Mouse (Mus musculus) heart, embryonic 14.5 days (tissue): ENCODE measurements around the gene Nr2c2. TPM values are rescaled to one million over a fixed set of nuclear protein-coding genes. Genes with fewer than 3 reads are reported as not detected.

ENCODE experiments used
- ATAC-seq: fragments of 200-750 bp; cut with Nextera tagmentation; 2 replicates; pipeline ENCODE4 v1.8.0; 2017; ENCODE audit warnings: low read depth, moderate TSS enrichment; ENCODE audit not compliant: insufficient number of reproducible peaks, insufficient read depth, low FRiP score
- H3K27ac ChIP-seq, 2 experiments: fragments of 200-500 bp in 1 of 2; fragments of 300-500 bp in 1 of 2; sonication (generic) in 1 of 2; replicated peaks in 1 of 2; 2 replicates each; pipeline ENCODE4 v1.5.1; 2012 to 2014; ENCODE audit warnings: low read depth in 2 of 2, low read length in 2 of 2, control low read depth in 1 of 2, mild to moderate bottlenecking in 1 of 2, mixed read lengths in 1 of 2; ENCODE audit not compliant: control insufficient read depth in 1 of 2, insufficient read depth in 1 of 2
- H3K27me3 ChIP-seq: fragments of 300-500 bp; sonication (generic); 2 replicates; pipeline ENCODE4 v1.6.1; 2014; ENCODE audit warnings: mild to moderate bottlenecking, low read length, control low read depth; ENCODE audit not compliant: control insufficient read depth, insufficient read depth
- H3K36me3 ChIP-seq: fragments of 300-500 bp; sonication (generic); 2 replicates; pipeline ENCODE4 v1.6.1; 2014; ENCODE audit warnings: mild to moderate bottlenecking, control low read depth, low read length, mixed read lengths; ENCODE audit not compliant: control insufficient read depth, insufficient read depth
- H3K4me1 ChIP-seq, 2 experiments: fragments of 200-500 bp in 1 of 2; fragments of 300-500 bp in 1 of 2; sonication (generic) in 1 of 2; 2 replicates each; pipeline ENCODE4 v1.6.1; 2012 to 2014; ENCODE audit warnings: low read length in 2 of 2, control low read depth in 1 of 2, mixed read lengths in 1 of 2; ENCODE audit not compliant: control insufficient read depth in 2 of 2, insufficient read depth in 2 of 2
- H3K4me2 ChIP-seq: fragments of 300-500 bp; sonication (generic); 2 replicates; pipeline ENCODE4 v1.6.1; 2014; ENCODE audit warnings: mild to moderate bottlenecking, low read length
- H3K4me3 ChIP-seq, 2 experiments: fragments of 200-500 bp in 1 of 2; fragments of 300-500 bp in 1 of 2; sonication (generic) in 1 of 2; 2 replicates each; pipeline ENCODE4 v1.5.1; 2012 to 2014; ENCODE audit warnings: low read length in 2 of 2, mild to moderate bottlenecking in 2 of 2, control low read depth in 1 of 2, low read depth in 1 of 2, moderate library complexity in 1 of 2; ENCODE audit not compliant: control insufficient read depth in 1 of 2, insufficient read depth in 1 of 2
- H3K9ac ChIP-seq: fragments of 300-500 bp; sonication (generic); 2 replicates; pipeline ENCODE4 v1.6.1; 2014; ENCODE audit warnings: mild to moderate bottlenecking, low read length
- H3K9me3 ChIP-seq: fragments of 300-500 bp; sonication (generic); 2 replicates; pipeline ENCODE4 v1.6.1; 2016; ENCODE audit warnings: low read length, control low read depth; ENCODE audit not compliant: control insufficient read depth
- WGBS: fragments of 180-500 bp; shearing (Covaris S2); extraction: QIAGEN DNeasy Blood & Tissue Kit; methylation state at CpG from one replicate; pipeline ENCODE4 v1.1.7; 2014; 5-methylcytosine and 5-hydroxymethylcytosine counted together
- polyA plus RNA-seq: library from polyadenylated mRNA; unstranded; fragments of >200 nt; fragmentation: Nextera tagmentation; extraction: Ambion mirVana; gene quantifications from 2 replicates; pipeline ENCODE4 v1.2.1, GENCODE M21; 2014

The Nr2c2 gene
- polyA plus RNA-seq: 20.4 TPM in 2 replicates

- H3K9me3 ChIP-seq: no peaks in the 10 kb centered on the region
- ATAC-seq: peak; percentile 47
- WGBS: under 1% methylated on average over 54 of the region's 58 CpGs
- H3K36me3 ChIP-seq: no peaks in the 10 kb centered on the region
- H3K27ac ChIP-seq: peak within 1 kb of the TSS; percentile 96 to 99
- no peaks in the 10 kb centered on the region for H3K27me3 ChIP-seq
- H3K4me1 ChIP-seq: peaks cover 3 to 26% of the 10 kb centered on the region in 2 experiments
- H3K4me2 ChIP-seq: peak within 1 kb of the TSS; percentile 88
- H3K4me3 ChIP-seq: peak within 1 kb of the TSS; percentile 91
- peak within 1 kb of the TSS; percentile 99 for H3K9ac ChIP-seq
Observed at GRCm38 (mm10) chr6:92091130-92091591, at the start of gene Nr2c2. Gene Nr2c2 (plus strand): TSS chr6:92091390.

- Histone ChIP-seq H3K36me3 (0 out of 2 replicates have a peak, but pooled peaks cover 2% of the 10 kb centered on the region), H3K9me3 (no peaks in the 10 kb centered on the region), H3K27ac (0 out of 4 replicates have a peak overlapping the region, but pooled peaks of 1 of the 2 experiments have one; percentile 24), H3K27me3 (0 out of 2 replicates have a peak, but pooled peaks cover 4% of the 10 kb centered on the region), H3K4me2 (no peak overlapping the region), H3K9ac (no peak overlapping the region), H3K4me3 (no peak overlapping the region), H3K4me1 (peaks cover 8 to 17% of the 10 kb centered on the region in 2 experiments; a peak in 2 of 4 replicates)
- 70% methylated on average over 4 of the region's 4 CpGs for WGBS
- no peak for ATAC-seq
Observed at GRCm38 (mm10) chr6:92042055-92042454, 49.1 kb upstream of the Nr2c2 start.

GRCm38 (mm10) chr6:92042850-92043249, 48.3 kb upstream of the Nr2c2 start:
- Histone ChIP-seq H3K27ac (no peak overlapping the region), H3K27me3 (0 out of 2 replicates have a peak, but pooled peaks cover 4% of the 10 kb centered on the region), H3K4me1 (peaks cover 8 to 17% of the 10 kb centered on the region in 2 experiments; a peak in 2 of 4 replicates), H3K4me3 (no peak overlapping the region), H3K9me3 (no peaks in the 10 kb centered on the region), H3K9ac (no peak overlapping the region), H3K36me3 (0 out of 2 replicates have a peak, but pooled peaks cover 2% of the 10 kb centered on the region), H3K4me2 (no peak overlapping the region)
- no peak for ATAC-seq
- 42% methylated on average over 1 of the region's 1 CpGs for WGBS

- no peak overlapping the region for H3K27ac ChIP-seq
- no peaks in the 10 kb centered on the region for H3K27me3 ChIP-seq
- H3K36me3 ChIP-seq: peaks cover 16% of the 10 kb centered on the region; the same call in 1 of the 2 replicates
- H3K9me3 ChIP-seq: no peaks in the 10 kb centered on the region
- 54% methylated on average over 2 of the region's 2 CpGs for WGBS
- no peak overlapping the region for H3K4me3 ChIP-seq
- no peak for ATAC-seq
- no peak overlapping the region for H3K4me2 ChIP-seq
- no peak overlapping the region for H3K9ac ChIP-seq
- peaks cover 3 to 7% of the 10 kb centered on the region in 2 experiments; a peak in 3 of 4 replicates for H3K4me1 ChIP-seq
Observed at GRCm38 (mm10) chr6:92057768-92058167, 33.4 kb upstream of the Nr2c2 start.

GRCm38 (mm10) chr6:92061725-92062124, 29.5 kb upstream of the Nr2c2 start:
- Histone ChIP-seq H3K27ac (no peak overlapping the region), H3K9me3 (no peaks in the 10 kb centered on the region), H3K4me2 (no peak overlapping the region), H3K27me3 (no peaks in the 10 kb centered on the region), H3K4me1 (peaks cover 3 to 7% of the 10 kb centered on the region in 2 experiments; a peak in 3 of 4 replicates), H3K36me3 (0 out of 2 replicates have a peak, but pooled peaks cover 14% of the 10 kb centered on the region), H3K9ac (no peak overlapping the region), H3K4me3 (no peak overlapping the region)
- peak; percentile 66 for ATAC-seq
- WGBS: 29% methylated on average over 5 of the region's 5 CpGs

- Histone ChIP-seq H3K4me1 (peaks cover 3 to 7% of the 10 kb centered on the region in 2 experiments; a peak in 3 of 4 replicates), H3K36me3 (0 out of 2 replicates have a peak, but pooled peaks cover 5% of the 10 kb centered on the region), H3K9me3 (no peaks in the 10 kb centered on the region), H3K27me3 (no peaks in the 10 kb centered on the region), H3K27ac (no peak overlapping the region), H3K9ac (no peak overlapping the region), H3K4me3 (no peak overlapping the region), H3K4me2 (no peak overlapping the region)
- no peak for ATAC-seq
- 80% methylated on average over 2 of the region's 2 CpGs for WGBS
Observed at GRCm38 (mm10) chr6:92063452-92063851, 27.7 kb upstream of the Nr2c2 start.

- Histone ChIP-seq H3K36me3 (peaks cover 9% of the 10 kb centered on the region; the same call in 1 of the 2 replicates), H3K4me3 (no peak overlapping the region), H3K27ac (no peak overlapping the region), H3K4me1 (peaks cover 3 to 7% of the 10 kb centered on the region in 2 experiments; a peak in 3 of 4 replicates), H3K9me3 (no peaks in the 10 kb centered on the region), H3K9ac (no peak overlapping the region), H3K4me2 (no peak overlapping the region), H3K27me3 (no peaks in the 10 kb centered on the region)
- ATAC-seq: no peak
- WGBS: 77% methylated on average over 10 of the region's 10 CpGs
Observed at GRCm38 (mm10) chr6:92064101-92064500, 27.1 kb upstream of the Nr2c2 start.
